Mouse (Mus musculus): Measurements from ENCODE around the gene 1700029I15Rik. TPM values are rescaled to one million over a fixed set of nuclear protein-coding genes. Genes with fewer than 3 reads are reported as not detected.

Gene 1700029I15Rik
- polyA plus RNA-seq, 2 experiments, result 0.85 to 1.1 TPM

DNA sequence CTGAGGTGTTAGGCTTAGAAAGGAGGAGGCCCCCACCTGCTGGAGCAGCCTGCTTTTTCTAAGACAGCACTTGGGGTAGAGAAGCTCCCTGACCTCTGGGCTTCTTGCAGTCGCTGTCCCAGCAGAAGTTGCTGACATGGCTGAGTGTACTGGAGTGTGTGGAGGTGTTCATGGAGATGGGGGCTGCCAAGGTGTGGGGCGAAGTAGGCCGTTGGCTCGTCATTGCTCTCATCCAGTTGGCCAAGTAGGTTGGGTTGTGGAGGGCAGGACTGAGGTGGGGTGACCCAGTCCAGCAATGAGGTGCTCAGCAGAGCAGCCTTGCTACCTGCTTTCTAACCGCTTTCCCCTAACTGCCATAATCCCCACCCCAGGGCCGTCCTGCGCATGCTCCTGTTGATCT is 5.0 kb upstream of the 1700029I15Rik start:
- WGBS (ENCODE audit: insufficient replicate concordance), result 88% methylated on average over 7 of the region's 7 CpGs
- H3K9ac ChIP-seq (replicated peaks), result no peak overlapping the region
- H3K4me2 ChIP-seq (ENCODE audit: low read depth), result no peak overlapping the region
- ATAC-seq (ENCODE audit: insufficient read depth) (no peak), DNase-seq (ENCODE audit: low read depth in 3 of 3, low spot score in 3 of 3) (no peak)
- H3K4me3 ChIP-seq (ENCODE audit: insufficient read depth in 1 of 2, low read depth in 2 of 2, low read length in 2 of 2), result no peak overlapping the region
- no peaks in the 10 kb centered on the region for H3K9me3 ChIP-seq (ENCODE audit: control insufficient read depth, low read length)
- H3K27me3 ChIP-seq (ENCODE audit: control insufficient read depth, insufficient read depth, low read length), result peaks cover 2% of the 10 kb centered on the region
- H3K27ac ChIP-seq, result no peak overlapping the region
- H3K4me1 ChIP-seq (replicated peaks; ENCODE audit: control insufficient read depth in 2 of 2, insufficient read depth in 2 of 2, low read length in 1 of 2), result peaks cover 4 to 13% of the 10 kb centered on the region in 2 experiments; a peak in 3 of 4 replicates
- H3K36me3 ChIP-seq (replicated peaks; ENCODE audit: control insufficient read depth, insufficient read depth, low read depth), result peaks cover 6% of the 10 kb centered on the region; the same call in 1 of the 2 replicates
- TF ChIP-seq CTCF (IDR thresholded peaks at IDR 0.05; ENCODE audit: low read depth), result no peak
- no peak for TF ChIP-seq EP300 (IDR thresholded peaks at IDR 0.05; ENCODE audit: low read depth)

- DNase-seq (ENCODE audit: low read depth in 3 of 3, low spot score in 3 of 3) (no peak), ATAC-seq (ENCODE audit: insufficient read depth) (no peak)
- TF ChIP-seq EP300 (IDR thresholded peaks at IDR 0.05; ENCODE audit: low read depth) (no peak), CTCF (IDR thresholded peaks at IDR 0.05; ENCODE audit: low read depth) (no peak)
- WGBS (ENCODE audit: insufficient replicate concordance), result 77% methylated on average over 17 of the region's 17 CpGs
- Histone ChIP-seq H3K9me3 (ENCODE audit: control insufficient read depth, low read length) (no peaks in the 10 kb centered on the region), H3K4me3 (ENCODE audit: insufficient read depth in 1 of 2, low read depth in 2 of 2, low read length in 2 of 2) (no peak overlapping the region), H3K4me2 (ENCODE audit: low read depth) (no peak overlapping the region), H3K27me3 (ENCODE audit: control insufficient read depth, insufficient read depth, low read length) (no peaks in the 10 kb centered on the region), H3K9ac (replicated peaks) (no peak overlapping the region), H3K36me3 (replicated peaks; ENCODE audit: control insufficient read depth, insufficient read depth, low read depth) (peaks cover 6% of the 10 kb centered on the region; the same call in 1 of the 2 replicates), H3K27ac (no peak overlapping the region), H3K4me1 (replicated peaks; ENCODE audit: control insufficient read depth in 2 of 2, insufficient read depth in 2 of 2, low read length in 1 of 2) (peaks cover 0 to 7% of the 10 kb centered on the region in 2 experiments; a peak in 3 of 4 replicates)
Observed at GRCm38 (mm10) chr2:92379783-92380494, 2.4 kb upstream of the 1700029I15Rik start.

- peaks cover 0 to 7% of the 10 kb centered on the region in 2 experiments; a peak in 3 of 4 replicates for H3K4me1 ChIP-seq (replicated peaks; ENCODE audit: control insufficient read depth in 2 of 2, insufficient read depth in 2 of 2, low read length in 1 of 2)
- 69% methylated on average over 6 of the region's 6 CpGs for WGBS (ENCODE audit: insufficient replicate concordance)
- TF ChIP-seq CTCF (IDR thresholded peaks at IDR 0.05; ENCODE audit: low read depth) (no peak), EP300 (IDR thresholded peaks at IDR 0.05; ENCODE audit: low read depth) (no peak)
- no peak overlapping the region for H3K9ac ChIP-seq (replicated peaks)
- no peak overlapping the region for H3K4me3 ChIP-seq (ENCODE audit: insufficient read depth in 1 of 2, low read depth in 2 of 2, low read length in 2 of 2)
- H3K27me3 ChIP-seq (ENCODE audit: control insufficient read depth, insufficient read depth, low read length), result no peaks in the 10 kb centered on the region
- no peak overlapping the region for H3K4me2 ChIP-seq (ENCODE audit: low read depth)
- no peak overlapping the region for H3K27ac ChIP-seq
- ATAC-seq (ENCODE audit: insufficient read depth) (no peak), DNase-seq (ENCODE audit: low read depth in 3 of 3, low spot score in 3 of 3) (no peak)
- H3K36me3 ChIP-seq (replicated peaks; ENCODE audit: control insufficient read depth, insufficient read depth, low read depth), result peaks cover 6% of the 10 kb centered on the region; the same call in 1 of the 2 replicates
- H3K9me3 ChIP-seq (ENCODE audit: control insufficient read depth, low read length), result no peaks in the 10 kb centered on the region
Observed at GRCm38 (mm10) chr2:92380495-92381050, 1.8 kb upstream of the 1700029I15Rik start.

GRCm38 (mm10) chr2:92381161-92381560 is 1.2 kb upstream of the 1700029I15Rik start:
- DNase-seq (ENCODE audit: low read depth in 3 of 3, low spot score in 3 of 3), result no peak
- Histone ChIP-seq H3K36me3 (replicated peaks; ENCODE audit: control insufficient read depth, insufficient read depth, low read depth) (peaks cover 6% of the 10 kb centered on the region; the same call in 1 of the 2 replicates), H3K4me1 (replicated peaks; ENCODE audit: control insufficient read depth in 2 of 2, insufficient read depth in 2 of 2, low read length in 1 of 2) (peaks cover 0 to 4% of the 10 kb centered on the region in 2 experiments; a peak in 3 of 4 replicates), H3K9me3 (ENCODE audit: control insufficient read depth, low read length) (no peaks in the 10 kb centered on the region), H3K27me3 (ENCODE audit: control insufficient read depth, insufficient read depth, low read length) (no peaks in the 10 kb centered on the region), H3K27ac (no peak overlapping the region), H3K4me2 (ENCODE audit: low read depth) (no peak overlapping the region), H3K9ac (replicated peaks) (no peak overlapping the region), H3K4me3 (ENCODE audit: insufficient read depth in 1 of 2, low read depth in 2 of 2, low read length in 2 of 2) (no peak overlapping the region)
- whole genome bisulfite sequencing (ENCODE audit: insufficient replicate concordance), result 81% methylated on average over 5 of the region's 5 CpGs
- TF ChIP-seq CTCF (IDR thresholded peaks at IDR 0.05; ENCODE audit: low read depth) (no peak), EP300 (IDR thresholded peaks at IDR 0.05; ENCODE audit: low read depth) (no peak)
- no peak for ATAC-seq (ENCODE audit: insufficient read depth)

DNA sequence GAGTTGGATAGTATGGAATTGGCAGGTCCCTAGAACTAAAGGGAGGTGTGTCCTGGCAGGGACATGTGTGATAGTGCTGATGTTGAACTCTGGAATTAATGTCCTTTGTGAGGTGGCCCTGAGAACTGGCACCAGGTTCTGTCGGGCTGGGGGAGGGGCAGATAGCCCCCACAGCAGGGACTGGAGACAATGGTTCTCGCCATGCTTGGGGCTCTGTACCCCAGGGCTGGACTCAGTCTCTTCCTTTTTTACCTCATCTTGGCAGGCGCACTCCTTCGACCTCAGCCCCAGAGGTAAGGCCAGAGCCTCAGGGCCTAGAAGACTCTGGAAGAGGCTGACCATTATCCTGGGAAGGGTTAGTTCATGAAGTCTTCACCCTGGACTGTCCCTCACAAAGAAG is 421 bp downstream of the 1700029I15Rik start:
- TF ChIP-seq CTCF (IDR thresholded peaks at IDR 0.05; ENCODE audit: low read depth) (no peak), EP300 (IDR thresholded peaks at IDR 0.05; ENCODE audit: low read depth) (no peak)
- DNase-seq (ENCODE audit: low read depth in 3 of 3, low spot score in 3 of 3) (no peak), ATAC-seq (ENCODE audit: insufficient read depth) (no peak)
- Histone ChIP-seq H3K27me3 (ENCODE audit: control insufficient read depth, insufficient read depth, low read length) (peaks cover 3% of the 10 kb centered on the region), H3K4me2 (ENCODE audit: low read depth) (no peak overlapping the region), H3K27ac (no peak overlapping the region), H3K36me3 (replicated peaks; ENCODE audit: control insufficient read depth, insufficient read depth, low read depth) (peaks cover 6% of the 10 kb centered on the region; the same call in 1 of the 2 replicates), H3K9me3 (ENCODE audit: control insufficient read depth, low read length) (no peaks in the 10 kb centered on the region), H3K4me1 (replicated peaks; ENCODE audit: control insufficient read depth in 2 of 2, insufficient read depth in 2 of 2, low read length in 1 of 2) (no peaks in the 10 kb centered on the region), H3K9ac (replicated peaks) (no peak overlapping the region), H3K4me3 (ENCODE audit: insufficient read depth in 1 of 2, low read depth in 2 of 2, low read length in 2 of 2) (no peak overlapping the region)
- 77% methylated on average over 4 of the region's 4 CpGs for WGBS (ENCODE audit: insufficient replicate concordance)

All from liver, embryonic 14.5 days (tissue).